Mouse (Mus musculus) neural tube, embryonic 13.5 days (tissue): ENCODE data around the gene Slmap. TPM values are rescaled to one million over a fixed set of nuclear protein-coding genes. Genes with fewer than 3 reads are reported as not detected.

ENCODE experiments used
- polyA plus RNA-seq: library from polyadenylated mRNA; unstranded; fragments of >200 nt; fragmentation: Nextera tagmentation; extraction: Ambion mirVana; gene quantifications from 2 replicates; pipeline ENCODE4 v1.2.1, GENCODE M21; 2015

Gene Slmap
- polyA plus RNA-seq, 1 experiment from 2014 or later = 14.7 TPM

Other genes with a start within 250 kb of the Slmap start
- gene Dennd6a, start 38.9 kb upstream of the Slmap start, polyA plus RNA-seq = 19.5 and 26.6 TPM in 2 replicates
- 647 and 651 TPM in 2 replicates for gene Arf4, start 103.1 kb upstream of the Slmap start, polyA plus RNA-seq
- gene Pde12, start 135.0 kb upstream of the Slmap start, polyA plus RNA-seq = 11.5 and 12.2 TPM in 2 replicates
- gene Dnah12, start 158.3 kb upstream of the Slmap start, polyA plus RNA-seq = 0.01 TPM in 1 of 2 replicates, not detected in the other